Mouse (Mus musculus) spleen, embryonic (tissue): ENCODE data around the gene Sgms1.

Experiments used
- CTCF ChIA-PET: fragments of 350-600 bp; sonication (Branson Sonifier 250); formaldehyde crosslinking; loops from one replicate; lab custom pipeline; 2022; lab: Charles Lee

Gene Sgms1

GRCm38 (mm10) chr19:32252987-32253386 lies 136.5 kb downstream of the Sgms1 start:
- CTCF ChIA-PET = interaction anchor here (0.6 kb wide), 1 partner anchor 1019 kb away, joined by 4 read pairs; no protein-coding TSS in a partner anchor

- CTCF ChIA-PET = interaction anchor here (0.6 kb wide), 1 partner anchor 1018 kb away, joined by 4 read pairs; no protein-coding TSS in a partner anchor
Observed at GRCm38 (mm10) chr19:32252451-32252850, 137.1 kb downstream of the Sgms1 start.

- CTCF ChIA-PET = interaction anchor here (1.1 kb wide), 2 partner anchors 10 to 13 kb away, joined by 3 read pairs; no protein-coding TSS in a partner anchor
Observed at GRCm38 (mm10) chr19:32249181-32250130, 140.1 kb downstream of the Sgms1 start.

- CTCF ChIA-PET = no interaction called here
Observed at GRCm38 (mm10) chr19:32244881-32245280, 144.6 kb downstream of the Sgms1 start.

- CTCF ChIA-PET = no interaction called here
Observed at GRCm38 (mm10) chr19:32243246-32243645, 146.3 kb downstream of the Sgms1 start.

GRCm38 (mm10) chr19:32242153-32242552 lies 147.4 kb downstream of the Sgms1 start:
- CTCF ChIA-PET = no interaction called here

- CTCF ChIA-PET = no interaction called here
Observed at GRCm38 (mm10) chr19:32240417-32240990, 149.0 kb downstream of the Sgms1 start.

GRCm38 (mm10) chr19:32239925-32240324 lies 149.6 kb downstream of the Sgms1 start:
- CTCF ChIA-PET = interaction anchor here (0.5 to 0.7 kb wide), 3 partner anchors 10 to 67 kb away, joined by 3 to 10 read pairs (median 4); no protein-coding TSS in a partner anchor

- CTCF ChIA-PET = interaction anchor here (0.5 to 0.7 kb wide), 4 partner anchors 11 to 66 kb away, joined by 3 to 16 read pairs (median 7); no protein-coding TSS in a partner anchor
Observed at GRCm38 (mm10) chr19:32239459-32239792, 150.1 kb downstream of the Sgms1 start.

GRCm38 (mm10) chr19:32238722-32239458 lies 150.6 kb downstream of the Sgms1 start:
- CTCF ChIA-PET = interaction anchor here (0.7 kb wide), 1 partner anchor 37 kb away, joined by 16 read pairs; no protein-coding TSS in a partner anchor

GRCm38 (mm10) chr19:32237685-32238084 lies 151.8 kb downstream of the Sgms1 start:
- CTCF ChIA-PET = interaction anchor here (0.9 kb wide), 1 partner anchor 29 kb away, joined by 3 read pairs; no protein-coding TSS in a partner anchor

GRCm38 (mm10) chr19:32237173-32237583 lies 152.3 kb downstream of the Sgms1 start:
- CTCF ChIA-PET = interaction anchor here (1.3 kb wide), 1 partner anchor 11 kb away, joined by 3 read pairs; no protein-coding TSS in a partner anchor

- CTCF ChIA-PET = interaction anchor here (0.6 kb wide), 1 partner anchor 84 kb away, joined by 4 read pairs; no protein-coding TSS in a partner anchor
Observed at GRCm38 (mm10) chr19:32234717-32235434, 154.6 kb downstream of the Sgms1 start.

GRCm38 (mm10) chr19:32231292-32231691 lies 158.2 kb downstream of the Sgms1 start:
- CTCF ChIA-PET = interaction anchor here (1.2 kb wide), 1 partner anchor 14 kb away, joined by 3 read pairs; no protein-coding TSS in a partner anchor

- CTCF ChIA-PET = interaction anchor here (1.2 kb wide), 1 partner anchor 13 kb away, joined by 3 read pairs; no protein-coding TSS in a partner anchor
Observed at GRCm38 (mm10) chr19:32230798-32231197, 158.7 kb downstream of the Sgms1 start.

- CTCF ChIA-PET = interaction anchor here (0.8 to 1.2 kb wide), 2 partner anchors 13 to 131 kb away, joined by 3 read pairs; no protein-coding TSS in a partner anchor
Observed at GRCm38 (mm10) chr19:32230301-32230700, 159.2 kb downstream of the Sgms1 start.

GRCm38 (mm10) chr19:32229776-32230175 lies 159.7 kb downstream of the Sgms1 start:
- CTCF ChIA-PET = interaction anchor here (0.7 to 0.8 kb wide), 2 partner anchors 96 to 132 kb away, joined by 3 read pairs; no protein-coding TSS in a partner anchor

GRCm38 (mm10) chr19:32227175-32227574 lies 162.3 kb downstream of the Sgms1 start:
- CTCF ChIA-PET = interaction anchor here (0.6 to 0.8 kb wide), 7 partner anchors 9 to 180 kb away, joined by 3 to 12 read pairs (median 3); no protein-coding TSS in a partner anchor

- CTCF ChIA-PET = no interaction called here
Observed at GRCm38 (mm10) chr19:32225097-32225490, 164.4 kb downstream of the Sgms1 start.
